Mouse (Mus musculus): ENCODE data around the gene Knstrn. TPM values are rescaled to one million over a fixed set of nuclear protein-coding genes. Genes with fewer than 3 reads are reported as not detected.

The Knstrn gene
- polyA plus RNA-seq, 1 experiment from 2014 or later, result 97.9 TPM

- ATAC-seq (replicated peaks; ENCODE audit: low FRiP score, low TSS enrichment, low read depth), result no peak
- 89% methylated on average over 5 of the region's 5 CpGs for WGBS
- no peak overlapping the region for H3K4me3 ChIP-seq (ENCODE audit: low read depth, low read length)
- H3K36me3 ChIP-seq (ENCODE audit: control insufficient read depth, insufficient read depth, low read length), result peaks cover 91% of the 10 kb centered on the region
- no peaks in the 10 kb centered on the region for H3K4me1 ChIP-seq (replicated peaks; ENCODE audit: control insufficient read depth, insufficient read depth, low read length)
- no peak overlapping the region for H3K4me2 ChIP-seq (ENCODE audit: low read length)
- DNase-seq (ENCODE audit: low spot score), result no peak
- H3K9ac ChIP-seq (ENCODE audit: low read length), result no peak overlapping the region
- no peaks in the 10 kb centered on the region for H3K27me3 ChIP-seq (replicated peaks; ENCODE audit: control insufficient read depth, insufficient read depth, low read length)
- H3K27ac ChIP-seq (ENCODE audit: low read depth), result no peak overlapping the region
- H3K9me3 ChIP-seq (ENCODE audit: control insufficient read depth, low read length), result no peaks in the 10 kb centered on the region; the same call in 1 of the 2 replicates
Measured at GRCm38 (mm10) chr2:118829096-118829495, 15.3 kb downstream of the Knstrn start.

DNA sequence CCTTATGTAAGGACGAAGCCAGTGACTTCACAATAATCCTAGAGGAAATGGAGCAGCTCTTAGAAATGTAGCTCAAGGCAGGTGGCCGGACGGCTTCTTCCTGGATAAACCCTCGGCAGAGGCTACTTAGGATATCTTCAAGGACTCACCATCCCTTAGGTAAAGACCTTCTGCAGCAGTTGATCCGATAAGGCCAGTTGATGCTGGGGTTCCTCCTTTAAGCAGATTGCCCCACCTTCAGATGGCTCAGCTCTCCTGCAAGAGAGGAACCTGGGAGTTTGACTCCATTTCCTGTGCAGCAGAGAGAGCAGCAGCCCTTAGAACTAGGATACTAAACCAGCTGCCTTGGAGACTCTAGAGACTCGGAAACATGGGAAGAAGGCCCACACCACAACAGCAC lies 20.3 kb downstream of the Knstrn start:
- no peak overlapping the region for H3K9ac ChIP-seq (ENCODE audit: low read length)
- H3K4me3 ChIP-seq (ENCODE audit: low read depth, low read length), result no peak overlapping the region
- H3K36me3 ChIP-seq (ENCODE audit: control insufficient read depth, insufficient read depth, low read length), result peaks cover 64% of the 10 kb centered on the region
- H3K9me3 ChIP-seq (ENCODE audit: control insufficient read depth, low read length), result no peaks in the 10 kb centered on the region
- ATAC-seq (replicated peaks; ENCODE audit: low FRiP score, low TSS enrichment, low read depth), result no peak
- no peak overlapping the region for H3K4me2 ChIP-seq (ENCODE audit: low read length)
- H3K4me1 ChIP-seq (replicated peaks; ENCODE audit: control insufficient read depth, insufficient read depth, low read length), result no peaks in the 10 kb centered on the region
- no peak overlapping the region for H3K27ac ChIP-seq (ENCODE audit: low read depth)
- DNase-seq (ENCODE audit: low spot score), result no peak
- 91% methylated on average over 6 of the region's 6 CpGs for WGBS
- no peaks in the 10 kb centered on the region for H3K27me3 ChIP-seq (replicated peaks; ENCODE audit: control insufficient read depth, insufficient read depth, low read length)

- Histone ChIP-seq H3K9me3 (ENCODE audit: control insufficient read depth, low read length) (no peaks in the 10 kb centered on the region), H3K4me2 (ENCODE audit: low read length) (no peak overlapping the region), H3K36me3 (ENCODE audit: control insufficient read depth, insufficient read depth, low read length) (peaks cover 54% of the 10 kb centered on the region), H3K27ac (ENCODE audit: low read depth) (no peak overlapping the region), H3K4me1 (replicated peaks; ENCODE audit: control insufficient read depth, insufficient read depth, low read length) (no peaks in the 10 kb centered on the region), H3K4me3 (ENCODE audit: low read depth, low read length) (no peak overlapping the region), H3K9ac (ENCODE audit: low read length) (no peak overlapping the region), H3K27me3 (replicated peaks; ENCODE audit: control insufficient read depth, insufficient read depth, low read length) (no peaks in the 10 kb centered on the region)
- 82% methylated on average over 6 of the region's 6 CpGs for WGBS
- DNase-seq (ENCODE audit: low spot score) (no peak), ATAC-seq (replicated peaks; ENCODE audit: low FRiP score, low TSS enrichment, low read depth) (no peak)
Measured at GRCm38 (mm10) chr2:118835115-118835514, 21.3 kb downstream of the Knstrn start.

- Histone ChIP-seq H3K27ac (ENCODE audit: low read depth) (no peak overlapping the region), H3K4me2 (ENCODE audit: low read length) (no peak overlapping the region), H3K9ac (ENCODE audit: low read length) (no peak overlapping the region), H3K36me3 (ENCODE audit: control insufficient read depth, insufficient read depth, low read length) (peaks cover 23% of the 10 kb centered on the region), H3K9me3 (ENCODE audit: control insufficient read depth, low read length) (no peaks in the 10 kb centered on the region), H3K27me3 (replicated peaks; ENCODE audit: control insufficient read depth, insufficient read depth, low read length) (no peaks in the 10 kb centered on the region), H3K4me1 (replicated peaks; ENCODE audit: control insufficient read depth, insufficient read depth, low read length) (no peaks in the 10 kb centered on the region), H3K4me3 (ENCODE audit: low read depth, low read length) (no peak overlapping the region)
- ATAC-seq (replicated peaks; ENCODE audit: low FRiP score, low TSS enrichment, low read depth) (no peak), DNase-seq (ENCODE audit: low spot score) (no peak)
- WGBS, result 44% methylated on average over 5 of the region's 5 CpGs
Measured at GRCm38 (mm10) chr2:118838330-118838729, 24.5 kb downstream of the Knstrn start.

DNA sequence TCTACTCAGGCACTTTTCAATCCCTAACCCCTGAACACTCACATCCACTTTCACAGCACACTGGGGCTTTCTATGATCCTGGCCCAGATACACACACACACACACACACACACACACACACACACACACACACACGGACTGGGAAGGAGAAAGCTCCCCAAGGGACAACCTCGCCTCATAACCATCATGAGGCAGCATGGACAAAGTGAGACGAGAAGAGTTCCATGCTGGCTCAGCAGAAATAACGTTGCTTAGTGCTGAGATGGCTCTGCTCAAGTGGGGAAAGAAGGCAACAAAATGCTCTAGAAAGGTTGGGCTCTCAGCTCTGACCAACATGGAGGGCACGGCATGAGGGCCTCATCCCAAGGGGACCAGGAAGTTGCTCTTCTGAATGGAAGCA lies 27.4 kb downstream of the Knstrn start:
- ATAC-seq (replicated peaks; ENCODE audit: low FRiP score, low TSS enrichment, low read depth) (no peak), DNase-seq (ENCODE audit: low spot score) (no peak)
- Histone ChIP-seq H3K36me3 (ENCODE audit: control insufficient read depth, insufficient read depth, low read length) (no peaks in the 10 kb centered on the region), H3K27me3 (replicated peaks; ENCODE audit: control insufficient read depth, insufficient read depth, low read length) (no peaks in the 10 kb centered on the region), H3K27ac (ENCODE audit: low read depth) (no peak overlapping the region), H3K9me3 (ENCODE audit: control insufficient read depth, low read length) (no peaks in the 10 kb centered on the region), H3K9ac (ENCODE audit: low read length) (no peak overlapping the region), H3K4me2 (ENCODE audit: low read length) (no peak overlapping the region), H3K4me3 (ENCODE audit: low read depth, low read length) (no peak overlapping the region), H3K4me1 (replicated peaks; ENCODE audit: control insufficient read depth, insufficient read depth, low read length) (no peaks in the 10 kb centered on the region)
- WGBS, result 69% methylated on average over 5 of the region's 5 CpGs

DNA sequence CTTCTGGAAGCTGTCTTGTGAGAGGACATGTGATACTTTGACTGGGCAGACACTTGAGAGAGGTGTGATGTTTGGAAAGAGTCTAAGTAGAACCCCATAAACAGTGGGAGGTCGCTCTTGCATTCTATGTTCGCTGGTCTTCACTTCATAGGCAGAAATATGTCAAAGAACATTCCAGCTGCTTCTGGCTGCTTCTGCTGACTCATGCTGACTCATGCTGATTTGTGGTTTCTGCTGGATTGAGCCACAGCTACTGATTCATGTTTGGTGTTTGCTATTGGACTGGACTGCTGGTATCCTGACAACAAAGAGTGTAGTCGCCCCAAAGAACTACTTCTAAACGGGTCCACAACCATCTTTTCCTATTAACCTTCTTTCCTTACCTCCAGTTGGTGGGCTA lies 28.0 kb downstream of the Knstrn start:
- no peak overlapping the region for H3K27ac ChIP-seq (ENCODE audit: low read depth)
- H3K4me2 ChIP-seq (ENCODE audit: low read length), result no peak overlapping the region
- no peak for DNase-seq (ENCODE audit: low spot score)
- H3K36me3 ChIP-seq (ENCODE audit: control insufficient read depth, insufficient read depth, low read length), result no peaks in the 10 kb centered on the region
- ATAC-seq (replicated peaks; ENCODE audit: low FRiP score, low TSS enrichment, low read depth), result no peak
- H3K9me3 ChIP-seq (ENCODE audit: control insufficient read depth, low read length), result no peaks in the 10 kb centered on the region
- H3K4me1 ChIP-seq (replicated peaks; ENCODE audit: control insufficient read depth, insufficient read depth, low read length), result no peaks in the 10 kb centered on the region
- no peaks in the 10 kb centered on the region for H3K27me3 ChIP-seq (replicated peaks; ENCODE audit: control insufficient read depth, insufficient read depth, low read length)
- WGBS, result 82% methylated on average over 4 of the region's 4 CpGs
- H3K9ac ChIP-seq (ENCODE audit: low read length), result no peak overlapping the region
- H3K4me3 ChIP-seq (ENCODE audit: low read depth, low read length), result no peak overlapping the region

- Histone ChIP-seq H3K4me2 (ENCODE audit: low read length) (no peak overlapping the region), H3K4me3 (ENCODE audit: low read depth, low read length) (no peak overlapping the region), H3K4me1 (replicated peaks; ENCODE audit: control insufficient read depth, insufficient read depth, low read length) (no peaks in the 10 kb centered on the region), H3K9ac (ENCODE audit: low read length) (no peak overlapping the region), H3K36me3 (ENCODE audit: control insufficient read depth, insufficient read depth, low read length) (no peaks in the 10 kb centered on the region), H3K27me3 (replicated peaks; ENCODE audit: control insufficient read depth, insufficient read depth, low read length) (no peaks in the 10 kb centered on the region), H3K9me3 (ENCODE audit: control insufficient read depth, low read length) (no peaks in the 10 kb centered on the region), H3K27ac (ENCODE audit: low read depth) (no peak overlapping the region)
- WGBS, result 86% methylated on average over 3 of the region's 3 CpGs
- no peak for ATAC-seq (replicated peaks; ENCODE audit: low FRiP score, low TSS enrichment, low read depth)
- no peak for DNase-seq (ENCODE audit: low spot score)
Measured at GRCm38 (mm10) chr2:118844427-118844826, 30.6 kb downstream of the Knstrn start.

GRCm38 (mm10) chr2:118846246-118846645 lies 32.4 kb downstream of the Knstrn start:
- DNase-seq (ENCODE audit: low spot score) (no peak), ATAC-seq (replicated peaks; ENCODE audit: low FRiP score, low TSS enrichment, low read depth) (no peak)
- H3K4me3 ChIP-seq (ENCODE audit: low read depth, low read length), result no peak overlapping the region
- H3K4me1 ChIP-seq (replicated peaks; ENCODE audit: control insufficient read depth, insufficient read depth, low read length), result no peaks in the 10 kb centered on the region
- H3K9me3 ChIP-seq (ENCODE audit: control insufficient read depth, low read length), result no peaks in the 10 kb centered on the region
- no peaks in the 10 kb centered on the region for H3K36me3 ChIP-seq (ENCODE audit: control insufficient read depth, insufficient read depth, low read length)
- 46% methylated on average over 7 of the region's 7 CpGs for WGBS
- no peaks in the 10 kb centered on the region for H3K27me3 ChIP-seq (replicated peaks; ENCODE audit: control insufficient read depth, insufficient read depth, low read length)
- no peak overlapping the region for H3K27ac ChIP-seq (ENCODE audit: low read depth)
- H3K9ac ChIP-seq (ENCODE audit: low read length), result no peak overlapping the region
- no peak overlapping the region for H3K4me2 ChIP-seq (ENCODE audit: low read length)

DNA sequence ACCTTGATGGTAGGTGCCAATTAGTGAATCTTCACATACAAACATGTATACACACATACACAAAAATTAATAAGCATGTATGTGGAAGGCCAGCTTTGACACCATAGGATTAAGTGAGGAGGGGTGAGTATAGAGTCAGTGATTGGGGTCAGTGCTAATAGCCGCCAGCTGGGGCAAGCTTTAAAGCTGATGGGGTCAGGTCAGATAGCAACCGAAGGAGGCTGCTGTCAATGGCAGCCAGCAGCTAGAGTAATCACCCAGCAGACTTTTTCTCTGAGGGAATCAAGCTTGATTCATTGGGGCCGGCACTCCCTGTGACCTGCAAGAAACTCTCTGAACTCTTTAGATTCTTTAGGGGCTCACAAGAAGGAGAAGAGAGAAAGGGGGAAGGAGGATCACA lies 38.0 kb downstream of the Knstrn start:
- ATAC-seq (replicated peaks; ENCODE audit: low FRiP score, low TSS enrichment, low read depth) (no peak), DNase-seq (ENCODE audit: low spot score) (no peak)
- Histone ChIP-seq H3K27me3 (replicated peaks; ENCODE audit: control insufficient read depth, insufficient read depth, low read length) (no peaks in the 10 kb centered on the region), H3K9me3 (ENCODE audit: control insufficient read depth, low read length) (no peaks in the 10 kb centered on the region), H3K27ac (ENCODE audit: low read depth) (no peak overlapping the region), H3K4me3 (ENCODE audit: low read depth, low read length) (no peak overlapping the region), H3K36me3 (ENCODE audit: control insufficient read depth, insufficient read depth, low read length) (no peaks in the 10 kb centered on the region), H3K4me1 (replicated peaks; ENCODE audit: control insufficient read depth, insufficient read depth, low read length) (no peaks in the 10 kb centered on the region), H3K4me2 (ENCODE audit: low read length) (no peak overlapping the region), H3K9ac (ENCODE audit: low read length) (no peak overlapping the region)
- WGBS, result 21% methylated on average over 3 of the region's 3 CpGs
